Mouse (Mus musculus) intestine, embryonic 14.5 days (tissue): ENCODE results near the gene Rpap2. TPM values are rescaled to one million over a fixed set of nuclear protein-coding genes. Genes with fewer than 3 reads are reported as not detected.
A peak's percentile ranks its signal among the peaks of the same experiment; 100 is the strongest.

Experiments used
- ATAC-seq: fragments of 200-750 bp; cut with Nextera tagmentation; replicated peaks from 2 replicates; pipeline ENCODE4 v1.8.0; 2017; ENCODE audit warnings: low read depth, moderate number of reproducible peaks, moderate TSS enrichment, moderate library complexity; ENCODE audit not compliant: low FRiP score, low TSS enrichment
- DNase-seq: peaks from one replicate; pipeline ENCODE4 v3.0.0-alpha.2; 2018; ENCODE audit warnings: low spot score
- H3K27ac ChIP-seq: fragments of 300-500 bp; sonication (generic); 2 replicates; pipeline ENCODE4 v1.5.1; 2014; ENCODE audit warnings: low read depth, mild to moderate bottlenecking, control low read depth
- H3K27me3 ChIP-seq: fragments of 300-500 bp; sonication (generic); replicated peaks from 2 replicates; pipeline ENCODE4 v1.6.1; 2014; ENCODE audit warnings: low read length, control low read depth; ENCODE audit not compliant: control insufficient read depth, insufficient read depth
- H3K36me3 ChIP-seq: fragments of 300-500 bp; sonication (generic); 2 replicates; pipeline ENCODE4 v1.6.1; 2014; ENCODE audit warnings: low read length, control low read depth; ENCODE audit not compliant: control insufficient read depth, insufficient read depth
- H3K4me1 ChIP-seq: fragments of 300-500 bp; sonication (generic); replicated peaks from 2 replicates; pipeline ENCODE4 v1.6.1; 2014; ENCODE audit warnings: low read length, control low read depth, mixed read lengths; ENCODE audit not compliant: control insufficient read depth, insufficient read depth
- H3K4me2 ChIP-seq: fragments of 300-500 bp; sonication (generic); 2 replicates; pipeline ENCODE4 v1.6.1; 2014; ENCODE audit warnings: low read length
- H3K4me3 ChIP-seq: fragments of 300-500 bp; sonication (generic); 2 replicates; pipeline ENCODE4 v1.5.1; 2014; ENCODE audit warnings: low read depth, low read length, control low read depth, mixed read lengths
- H3K9ac ChIP-seq: fragments of 300-500 bp; sonication (generic); 2 replicates; pipeline ENCODE4 v1.6.1; 2014; ENCODE audit warnings: mild to moderate bottlenecking, low read length
- H3K9me3 ChIP-seq: fragments of 300-500 bp; sonication (generic); 2 replicates; pipeline ENCODE4 v1.6.1; 2016; ENCODE audit warnings: low read length, control low read depth; ENCODE audit not compliant: control insufficient read depth
- WGBS: fragments of 180-500 bp; shearing (Covaris S2); extraction: QIAGEN DNeasy Blood & Tissue Kit; methylation state at CpG from one replicate; pipeline ENCODE4 v1.1.7; 2014; 5-methylcytosine and 5-hydroxymethylcytosine counted together
- polyA plus RNA-seq: library from polyadenylated mRNA; unstranded; fragments of >200 nt; fragmentation: Nextera tagmentation; extraction: Ambion mirVana; gene quantifications from 2 replicates; pipeline ENCODE4 v1.2.1, GENCODE M21; 2014

The Rpap2 gene
- polyA plus RNA-seq: 16.8 and 21.6 TPM in 2 replicates

DNA sequence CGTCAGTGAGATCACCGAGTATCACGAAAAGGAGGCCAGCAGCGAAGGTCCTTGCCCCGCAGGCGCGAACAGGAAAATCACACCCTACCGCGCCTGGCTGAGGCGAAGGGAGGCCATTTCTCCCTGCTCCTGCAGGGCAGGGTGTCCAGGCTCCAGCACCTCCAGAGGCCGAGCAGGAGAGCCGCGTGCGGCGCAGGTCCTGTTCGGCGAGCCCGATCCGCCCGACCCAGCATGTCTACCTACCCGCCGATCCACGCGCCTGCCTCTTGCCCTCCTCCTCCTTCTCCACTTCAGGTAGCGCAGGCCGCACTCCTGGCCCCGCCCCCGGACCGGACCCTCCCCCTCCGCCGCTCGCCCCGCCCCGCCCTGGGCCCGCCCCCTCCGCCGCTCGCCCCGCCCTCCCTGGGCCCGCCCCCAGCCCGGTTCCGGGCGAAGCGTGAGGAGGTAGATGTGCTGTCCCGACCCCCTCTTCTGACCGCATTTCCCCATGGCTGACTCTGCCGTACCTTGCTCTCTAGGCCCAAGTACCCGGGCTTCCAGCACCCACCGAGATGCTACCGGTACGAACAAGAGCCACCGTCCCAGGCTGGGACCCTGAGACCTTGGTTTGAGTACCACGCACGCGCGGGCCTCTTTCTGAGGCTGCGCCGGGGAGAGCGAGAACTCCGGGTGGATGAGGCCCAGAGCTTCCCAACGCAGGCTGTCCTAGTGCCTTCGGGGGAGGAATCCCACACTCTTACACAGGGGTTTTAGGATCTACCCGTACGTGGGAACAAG lies at the start of gene Rpap2, which contains the start of gene Glmn:
Gene Rpap2, plus strand, starts transcription at position 73 of the 777 bp plus-strand sequence.
Gene Glmn, minus strand, starts transcription at position 588 of the 777 bp plus-strand sequence.
- under 1% methylated on average over 60 of the region's 64 CpGs for WGBS
- Histone ChIP-seq H3K27me3 (no peaks in the 10 kb centered on the region), H3K9me3 (no peaks in the 10 kb centered on the region), H3K9ac (peak within 1 kb of the TSS; percentile 75), H3K27ac (peak within 1 kb of the TSS; percentile 83), H3K4me1 (peaks cover 9% of the 10 kb centered on the region), H3K4me2 (peak within 1 kb of the TSS; percentile 71), H3K4me3 (peak within 1 kb of the TSS; percentile 71), H3K36me3 (peaks cover 18% of the 10 kb centered on the region)
- peak; percentile 97 for DNase-seq
- peak; percentile 96 for ATAC-seq

GRCm38 (mm10) chr5:107547955-107548354 lies 49.2 kb upstream of the Rpap2 start:
- ATAC-seq (no peak), DNase-seq (no peak)
- 71% methylated on average over 3 of the region's 3 CpGs for WGBS

GRCm38 (mm10) chr5:107548444-107548843 lies 48.7 kb upstream of the Rpap2 start:
- no peaks in the 10 kb centered on the region for H3K4me1 ChIP-seq
- no peak overlapping the region for H3K9ac ChIP-seq
- no peaks in the 10 kb centered on the region for H3K27me3 ChIP-seq
- WGBS: 90% methylated on average over 3 of the region's 3 CpGs
- ATAC-seq: no peak
- peaks cover 29% of the 10 kb centered on the region for H3K36me3 ChIP-seq
- H3K4me3 ChIP-seq: no peak overlapping the region
- H3K27ac ChIP-seq: no peak overlapping the region
- no peaks in the 10 kb centered on the region for H3K9me3 ChIP-seq
- no peak overlapping the region for H3K4me2 ChIP-seq
- DNase-seq: no peak

More at GRCm38 (mm10) chr5:107547955-107548354, 49.2 kb upstream of the Rpap2 start:
- no peaks in the 10 kb centered on the region for H3K9me3 ChIP-seq
- H3K36me3 ChIP-seq: peaks cover 26% of the 10 kb centered on the region
- no peak overlapping the region for H3K9ac ChIP-seq
- no peak overlapping the region for H3K4me2 ChIP-seq
- no peak overlapping the region for H3K4me3 ChIP-seq
- H3K27me3 ChIP-seq: no peaks in the 10 kb centered on the region
- no peaks in the 10 kb centered on the region for H3K4me1 ChIP-seq
- no peak overlapping the region for H3K27ac ChIP-seq

DNA sequence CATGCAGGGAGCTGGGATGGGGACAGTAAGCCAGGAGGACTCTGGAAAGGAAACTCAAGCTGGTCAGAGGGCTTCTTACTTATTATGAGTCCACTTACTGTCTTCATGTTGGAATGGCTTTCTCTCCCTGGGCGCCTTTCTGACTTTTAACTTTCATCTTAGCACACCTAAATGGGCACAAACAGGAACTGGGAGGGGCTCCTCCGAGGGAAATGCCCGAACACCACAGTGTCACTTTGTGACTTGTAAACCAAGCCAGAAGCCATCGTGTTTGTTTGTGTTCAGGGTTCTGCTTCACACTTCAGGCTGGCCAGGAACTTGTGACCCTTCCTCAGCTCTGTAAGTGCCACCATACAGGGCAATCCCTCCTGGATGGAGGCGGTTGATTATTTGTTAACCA lies 42.8 kb upstream of the Rpap2 start:
- Histone ChIP-seq H3K27me3 (no peaks in the 10 kb centered on the region), H3K9ac (no peak overlapping the region), H3K27ac (no peak overlapping the region), H3K9me3 (no peaks in the 10 kb centered on the region), H3K36me3 (peaks cover 63% of the 10 kb centered on the region), H3K4me1 (no peaks in the 10 kb centered on the region), H3K4me3 (no peak overlapping the region), H3K4me2 (no peak overlapping the region)
- ATAC-seq (no peak), DNase-seq (no peak)
- WGBS: 55% methylated on average over 5 of the region's 5 CpGs

GRCm38 (mm10) chr5:107556969-107557368 lies 40.2 kb upstream of the Rpap2 start:
- ATAC-seq: no peak

DNA sequence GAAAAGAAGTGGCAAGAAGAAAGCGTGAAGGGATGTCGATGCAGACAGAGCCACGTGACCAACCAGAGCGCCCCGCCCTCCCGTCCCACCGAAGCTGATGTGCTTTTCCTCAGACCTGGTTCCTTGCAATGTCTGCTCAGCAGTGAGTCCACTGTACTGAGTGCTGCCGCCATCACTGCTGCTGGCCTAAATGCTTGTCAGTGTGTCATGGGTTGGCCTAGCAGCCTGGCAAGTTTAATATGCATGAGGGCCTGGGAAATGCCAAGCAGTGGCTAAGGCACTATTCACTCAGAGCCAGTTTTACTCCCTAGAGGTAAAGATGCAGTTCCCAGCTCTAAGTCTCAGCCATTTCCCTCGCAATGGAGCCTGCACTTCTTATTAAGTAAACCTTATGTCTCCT lies 28.0 kb upstream of the Rpap2 start:
- H3K4me3 ChIP-seq: no peak overlapping the region
- no peak overlapping the region for H3K4me2 ChIP-seq

More at GRCm38 (mm10) chr5:107556969-107557368, 40.2 kb upstream of the Rpap2 start:
- Histone ChIP-seq H3K4me2 (no peak overlapping the region), H3K36me3 (peaks cover 74% of the 10 kb centered on the region), H3K27me3 (no peaks in the 10 kb centered on the region), H3K9ac (no peak overlapping the region), H3K4me3 (no peak overlapping the region), H3K4me1 (no peaks in the 10 kb centered on the region), H3K9me3 (no peaks in the 10 kb centered on the region), H3K27ac (no peak overlapping the region)
- no peak for DNase-seq
- WGBS: 54% methylated on average over 3 of the region's 3 CpGs

GRCm38 (mm10) chr5:107598380-107598779 lies 1.2 kb downstream of the Rpap2 start:
- no peak overlapping the region for H3K27ac ChIP-seq
- H3K27me3 ChIP-seq: no peaks in the 10 kb centered on the region
- H3K9ac ChIP-seq: peak overlapping the region; percentile 75
- ATAC-seq: no peak
- DNase-seq: no peak
- H3K4me3 ChIP-seq: peak overlapping the region; percentile 71
- peaks cover 9% of the 10 kb centered on the region for H3K4me1 ChIP-seq
- H3K9me3 ChIP-seq: no peaks in the 10 kb centered on the region
- peak overlapping the region; percentile 71 for H3K4me2 ChIP-seq
- 25% methylated on average over 4 of the region's 4 CpGs for WGBS
- H3K36me3 ChIP-seq: peaks cover 17% of the 10 kb centered on the region

More for the DNA sequence above, 28.0 kb upstream of the Rpap2 start:
- no peaks in the 10 kb centered on the region for H3K9me3 ChIP-seq
- peaks cover 49% of the 10 kb centered on the region for H3K36me3 ChIP-seq
- no peaks in the 10 kb centered on the region for H3K27me3 ChIP-seq
- ATAC-seq: no peak
- DNase-seq: no peak
- no peak overlapping the region for H3K27ac ChIP-seq
- no peaks in the 10 kb centered on the region for H3K4me1 ChIP-seq
- WGBS: 98% methylated on average over 9 of the region's 9 CpGs
- H3K9ac ChIP-seq: no peak overlapping the region

DNA sequence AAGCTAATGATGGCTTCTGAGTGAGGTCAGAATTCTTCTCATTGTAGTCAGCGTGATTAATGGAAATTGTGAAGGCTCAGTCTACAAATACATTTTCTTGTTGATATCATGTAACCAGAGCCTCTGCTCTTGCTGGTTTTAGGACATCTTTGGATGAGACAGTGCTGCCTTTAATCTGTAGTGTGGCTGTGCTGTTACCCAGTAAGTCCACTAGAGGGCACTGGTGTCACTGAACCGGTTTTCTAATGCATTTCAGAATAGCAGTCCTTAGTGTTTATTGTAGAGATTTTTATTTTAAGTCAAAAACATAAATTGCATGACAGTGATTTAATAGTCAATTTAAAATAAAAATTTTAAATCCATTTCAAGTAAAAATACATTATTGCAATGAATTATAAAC lies 14.1 kb downstream of the Rpap2 start:
- Histone ChIP-seq H3K4me3 (no peak overlapping the region), H3K27ac (no peak overlapping the region), H3K27me3 (no peaks in the 10 kb centered on the region), H3K4me1 (no peaks in the 10 kb centered on the region), H3K9ac (no peak overlapping the region), H3K4me2 (no peak overlapping the region), H3K9me3 (no peaks in the 10 kb centered on the region), H3K36me3 (peaks cover 47% of the 10 kb centered on the region)
- 3% methylated on average over 2 of the region's 2 CpGs for WGBS
- ATAC-seq (0 out of 2 replicates have a peak, but pooled peaks have one; percentile 36), DNase-seq (peak; percentile 65)

GRCm38 (mm10) chr5:107617986-107618385 lies 20.8 kb downstream of the Rpap2 start:
- Histone ChIP-seq H3K27me3 (no peaks in the 10 kb centered on the region), H3K4me2 (no peak overlapping the region), H3K4me1 (no peaks in the 10 kb centered on the region), H3K4me3 (no peak overlapping the region), H3K27ac (no peak overlapping the region), H3K36me3 (peaks cover 56% of the 10 kb centered on the region), H3K9ac (no peak overlapping the region), H3K9me3 (no peaks in the 10 kb centered on the region)
- DNase-seq: no peak
- 74% methylated on average over 6 of the region's 6 CpGs for WGBS
- ATAC-seq: no peak
